Mouse (Mus musculus) T-cell, adult 2 months (primary cell): ENCODE results near the gene Gm9045.
"Not testable (repeated sequence)": the region's sequence is repeated elsewhere in the genome, so short reads cannot be mapped to it uniquely, and the experiment has no call there.

Experiments used
- DNase-seq: peaks from one replicate; pipeline ENCODE4 v3.0.0; 2022; ENCODE audit warnings: low spot score

The Gm9045 gene

GRCm38 (mm10) chr10:118337731-118338130, at the start of gene Gm9045:
Gene Gm9045 (minus strand): TSS chr10:118337831.
- DNase-seq = not testable (repeated sequence)

- peak; percentile 83 for DNase-seq
Observed at GRCm38 (mm10) chr10:118370443-118370842, 32.8 kb upstream of the Gm9045 start.

GRCm38 (mm10) chr10:118369518-118369917, 31.9 kb upstream of the Gm9045 start:
- no peak for DNase-seq

- not testable (repeated sequence) for DNase-seq
Observed at GRCm38 (mm10) chr10:118354005-118354404, 16.4 kb upstream of the Gm9045 start, which contains the start of gene Gm9049. Gene Gm9049 (minus strand): TSS chr10:118354105.

- not testable (repeated sequence) for DNase-seq
Observed at GRCm38 (mm10) chr10:118348579-118348978, 10.9 kb upstream of the Gm9045 start, which contains the start of gene Gm9048. Gene Gm9048 (minus strand): TSS chr10:118348679.

GRCm38 (mm10) chr10:118343155-118343554, 5.5 kb upstream of the Gm9045 start, which contains the start of gene Gm9046:
Gene Gm9046 (minus strand): TSS chr10:118343255.
- not testable (repeated sequence) for DNase-seq

GRCm38 (mm10) chr10:118332308-118332707, 5.3 kb downstream of the Gm9045 start, which contains the start of gene Gm9044:
Gene Gm9044 (minus strand): TSS chr10:118332408.
- DNase-seq = not testable (repeated sequence)

GRCm38 (mm10) chr10:118326869-118327268, 10.8 kb downstream of the Gm9045 start, which contains the start of gene Gm9040:
Gene Gm9040 (minus strand): TSS chr10:118326969.
- DNase-seq = not testable (repeated sequence)

- DNase-seq = no peak
Observed at GRCm38 (mm10) chr10:118319024-118319423, 18.6 kb downstream of the Gm9045 start.

GRCm38 (mm10) chr10:118302133-118302532, 35.5 kb downstream of the Gm9045 start:
- not testable (repeated sequence) for DNase-seq

- no peak for DNase-seq
Observed at GRCm38 (mm10) chr10:118294938-118295337, 42.7 kb downstream of the Gm9045 start, which contains the start of gene Iltifb. Gene Iltifb (minus strand): TSS chr10:118295038.
